In genomic region chr7:123430411-123430705, GRCm38 (mm10) we compare ENCODE assay signal across 16 mouse cellular contexts. TPM values are rescaled to one million over a fixed set of nuclear protein-coding genes. Genes with fewer than 3 reads are reported as not detected.
A peak's percentile ranks its signal among the peaks of the same experiment; 100 is the strongest.
DNase-seq lines count a peak whose midpoint lies in the region; ATAC-seq and TF ChIP-seq lines count a peak whose summit lies in the region.
"Had no signal": no experiment of that assay in that cellular context is flagged by ENCODE, and none has a peak within 500 bp of the region (broad histone marks: within the 10 kb centered on the region; RNA-seq: fewer than 3 reads in every experiment).

No protein-coding gene starts in this region.

- no peaks in the 10 kb centered on the region for H3K9me3 ChIP-seq in liver, embryonic 14.5 days (ENCODE audit: control insufficient read depth, low read length)
- H3K9me3 ChIP-seq: limb, embryonic 12.5 days had no signal

- peak; percentile 37; the same call in 1 of the 2 replicates for ATAC-seq in liver, embryonic 14.5 days (ENCODE audit: insufficient read depth)
- ATAC-seq: CD4-positive, CD25-positive, alpha-beta regulatory T cell, adult 4 months had no signal

- no peak for TF ChIP-seq EP300 in liver, embryonic 14.5 days (IDR thresholded peaks at IDR 0.05; ENCODE audit: low read depth)

- no peak overlapping the region for H3K9ac ChIP-seq in liver, embryonic 14.5 days (replicated peaks)
- H3K9ac ChIP-seq: limb, embryonic 12.5 days; midbrain, embryonic 12.5 days had no signal

- H3K4me3 ChIP-seq in brown adipose tissue, adult 24 weeks (ENCODE audit: insufficient read depth, low read depth, low read length): no peak overlapping the region
- H3K4me3 ChIP-seq in liver, embryonic 14.5 days (ENCODE audit: insufficient read depth in 1 of 2, low read depth in 2 of 2, low read length in 2 of 2): no peak overlapping the region
- H3K4me3 ChIP-seq: erythroblast, embryonic 14.5 days; limb, embryonic 12.5 days; midbrain, embryonic 12.5 days had no signal

- WGBS in liver, embryonic 14.5 days (ENCODE audit: insufficient replicate concordance): 70% methylated on average over 4 of the region's 4 CpGs

- H3K4me2 ChIP-seq in liver, embryonic 14.5 days (ENCODE audit: low read depth): no peak overlapping the region
- H3K4me2 ChIP-seq: limb, embryonic 12.5 days; midbrain, embryonic 12.5 days had no signal

- peak overlapping the region; percentile 26; the same call in 1 of the 2 replicates for H3K27ac ChIP-seq in brown adipose tissue, adult 24 weeks (replicated peaks; ENCODE audit: low read depth, low read length)
- H3K27ac ChIP-seq in liver, embryonic 14.5 days: no peak overlapping the region
- H3K27ac ChIP-seq: limb, embryonic 12.5 days; midbrain, embryonic 12.5 days had no signal

- peaks cover 7% of the 10 kb centered on the region for H3K4me1 ChIP-seq in brown adipose tissue, adult 24 weeks (ENCODE audit: control insufficient read depth, insufficient read depth, insufficient read length, low read length)
- H3K4me1 ChIP-seq in liver, embryonic 14.5 days (replicated peaks; ENCODE audit: control insufficient read depth in 2 of 2, insufficient read depth in 2 of 2, low read length in 1 of 2): peaks cover 0 to 6% of the 10 kb centered on the region in 2 experiments; a peak in 1 of 4 replicates
- H3K4me1 ChIP-seq: limb, embryonic 12.5 days; midbrain, embryonic 12.5 days had no signal

- H3K27me3 ChIP-seq in liver, embryonic 14.5 days (ENCODE audit: control insufficient read depth, insufficient read depth, low read length): no peaks in the 10 kb centered on the region
- H3K27me3 ChIP-seq: limb, embryonic 12.5 days; midbrain, embryonic 12.5 days had no signal

- no peak for TF ChIP-seq CTCF in liver, embryonic 14.5 days (IDR thresholded peaks at IDR 0.05; ENCODE audit: low read depth)

- H3K36me3 ChIP-seq in liver, embryonic 14.5 days (replicated peaks; ENCODE audit: control insufficient read depth, insufficient read depth, low read depth): no peaks in the 10 kb centered on the region; the same call in 1 of the 2 replicates

- peak; percentile 15 to 54 for DNase-seq in kidney, postnatal 25 days
- DNase-seq in kidney, adult 9 months: no peak
- DNase-seq in liver, embryonic 14.5 days (ENCODE audit: low read depth in 3 of 3, low spot score in 3 of 3): no peak
- no peak for DNase-seq in frontal cortex, postnatal 14 days (ENCODE audit: low spot score in 2 of 2)
- no peak for DNase-seq in spleen, postnatal 14 days (ENCODE audit: low spot score in 2 of 2)
- no peak for DNase-seq in gastrocnemius, adult 8-10 months (ENCODE audit: low spot score in 2 of 2)
- DNase-seq: cerebellum, adult 18-20 months; embryo, embryonic 11 days; kidney, adult 18-20 months; thymus, adult 18-20 months had no signal

RNA-seq across cellular contexts. Expression of gene Aqp8, which starts 31.7 kb away (rescaled TPM):
- not detected in 2 replicates for polyA plus RNA-seq in brown adipose tissue, adult 24 weeks (2012; ENCODE audit: insufficient read depth, insufficient read length, missing spikeins)
- 3.4 and 3.8 TPM in 2 replicates for polyA plus RNA-seq in liver, embryonic 14.5 days (2012; rRNA removed)
- 5.3 and 6.5 TPM in 2 replicates for polyA plus RNA-seq in liver, embryonic 14.5 days (2014; fragmentation: Nextera tagmentation; extraction: Ambion mirVana)
- not detected for total RNA-seq in gastrocnemius, adult 8-10 months (2022)
- total RNA-seq: layer of hippocampus, postnatal 25 days had no signal
- polyA plus RNA-seq: CD4-positive, CD25-positive, alpha-beta regulatory T cell, adult 4 months; erythroblast, embryonic 14.5 days had no signal

Comparison
In these comparisons a context has a peak if more than half of its experiments do, and no peak if none do; other contexts are left out.
1. DNase-seq: peak in kidney, postnatal 25 days (2 of 2); none in kidney, adult 9 months (single experiment), liver, embryonic 14.5 days (0 of 3), frontal cortex, postnatal 14 days (0 of 2), spleen, postnatal 14 days (0 of 2) and gastrocnemius, adult 8-10 months (0 of 2).